ENCODE assay signal across 24 mouse cellular contexts in the genomic region with DNA sequence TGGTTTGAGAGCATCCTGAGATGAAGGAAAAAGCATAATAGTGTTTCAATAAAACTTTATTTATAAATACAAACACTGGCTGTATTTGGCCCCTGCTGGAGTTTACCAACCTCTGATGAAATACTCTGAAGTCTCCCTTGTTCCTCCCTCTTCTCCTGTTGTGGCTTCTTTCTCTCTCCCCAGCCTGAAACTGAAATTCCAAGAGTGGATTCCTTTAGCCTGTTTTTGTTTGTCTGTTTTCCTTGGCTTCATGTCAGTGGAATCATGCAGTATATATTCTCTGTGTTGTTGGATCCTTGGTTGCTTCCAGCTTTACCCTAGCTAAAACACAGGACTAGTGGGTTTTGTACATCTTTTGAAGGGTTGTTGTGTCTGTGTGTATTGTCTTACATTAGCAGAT.
"Had no signal": no experiment of that assay in that cellular context is flagged by ENCODE, and none has a peak within 500 bp of the region (broad histone marks: within the 10 kb centered on the region; RNA-seq: fewer than 3 reads in every experiment).

No protein-coding gene starts in this region.

- H3K36me3 ChIP-seq: hindbrain, embryonic 12.5 days had no signal

- H3K9me3 ChIP-seq: hindbrain, embryonic 12.5 days; intestine, embryonic 15.5 days; kidney, embryonic 15.5 days; limb, embryonic 15.5 days; liver, embryonic 12.5 days had no signal

- DNase-seq: gastrocnemius, postnatal 25 days; heart, adult 18-20 months; heart, postnatal 14 days; heart, postnatal 4 days; kidney, adult 18-20 months; kidney, adult 8-10 months; kidney, postnatal 14 days; kidney, postnatal 36 days; layer of hippocampus, adult 9-11 months; layer of hippocampus, postnatal 36 days; left cerebral cortex, postnatal 4 days had no signal

- H3K27ac ChIP-seq: hindbrain, embryonic 10.5 days; hindbrain, embryonic 12.5 days; hindbrain, embryonic 14.5 days; intestine, embryonic 15.5 days; kidney, embryonic 15.5 days; limb, embryonic 13.5 days; limb, embryonic 15.5 days; liver, embryonic 12.5 days; liver, embryonic 14.5 days had no signal

- H3K9ac ChIP-seq: heart, embryonic 12.5 days; hindbrain, embryonic 12.5 days; hindbrain, embryonic 14.5 days; intestine, embryonic 15.5 days; kidney, embryonic 15.5 days; limb, embryonic 13.5 days; limb, embryonic 15.5 days; liver, embryonic 12.5 days; liver, embryonic 14.5 days had no signal

- ATAC-seq: hindbrain, embryonic 16.5 days; inflammation-experienced regulatory T-cells, adult 6 months; intestine, embryonic 15.5 days; intestine, postnatal 0 days; liver, embryonic 12.5 days had no signal

- H3K4me2 ChIP-seq: hindbrain, embryonic 12.5 days; hindbrain, embryonic 14.5 days; intestine, embryonic 15.5 days; kidney, embryonic 15.5 days; limb, embryonic 13.5 days; limb, embryonic 15.5 days; liver, embryonic 12.5 days had no signal

- H3K27me3 ChIP-seq: heart, embryonic 12.5 days; hindbrain, embryonic 12.5 days; intestine, embryonic 15.5 days; kidney, embryonic 15.5 days; limb, embryonic 13.5 days; limb, embryonic 15.5 days had no signal

- H3K4me3 ChIP-seq: heart, embryonic 12.5 days; hindbrain, embryonic 10.5 days; hindbrain, embryonic 12.5 days; intestine, embryonic 15.5 days; kidney, embryonic 15.5 days; limb, embryonic 13.5 days; limb, embryonic 15.5 days; liver, embryonic 12.5 days had no signal
